Mouse (Mus musculus): ENCODE measurements around the gene Sema6d.
A peak's percentile ranks its signal among the peaks of the same experiment; 100 is the strongest.

Sema6d gene

DNA sequence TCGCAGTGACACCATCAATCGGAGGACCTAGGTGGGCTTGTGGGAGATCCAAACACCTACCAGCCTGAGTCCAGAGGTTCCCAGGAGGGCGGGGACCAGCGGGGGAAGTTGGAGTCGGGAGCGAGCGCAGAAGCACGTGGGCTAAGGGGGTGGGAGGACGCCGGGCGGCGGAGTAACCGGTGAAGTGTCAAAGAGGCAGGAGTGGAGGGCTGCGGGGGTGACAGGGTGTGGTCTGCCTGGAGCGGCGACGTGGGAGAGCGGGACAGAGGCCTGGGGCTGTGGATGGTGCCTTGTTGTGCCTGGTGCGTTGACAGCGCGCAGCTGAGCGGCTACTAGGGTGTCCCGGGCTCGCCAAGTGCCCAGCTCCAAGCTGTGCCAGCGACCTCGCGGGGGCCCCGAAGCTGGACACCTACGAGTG is at the start of gene Sema6d:
Sema6d (plus strand) TSS at position 157 of the 418 bp plus-strand sequence.
- DNase-seq, result peak; percentile 8 to 13

GRCm38 (mm10) chr2:124059910-124060309 is 29.9 kb upstream of the Sema6d start:
- DNase-seq, result no peak

- DNase-seq, result no peak
Measured at GRCm38 (mm10) chr2:124068380-124068779, 21.4 kb upstream of the Sema6d start.

GRCm38 (mm10) chr2:124070664-124071063 is 19.1 kb upstream of the Sema6d start:
- DNase-seq, result no peak

DNA sequence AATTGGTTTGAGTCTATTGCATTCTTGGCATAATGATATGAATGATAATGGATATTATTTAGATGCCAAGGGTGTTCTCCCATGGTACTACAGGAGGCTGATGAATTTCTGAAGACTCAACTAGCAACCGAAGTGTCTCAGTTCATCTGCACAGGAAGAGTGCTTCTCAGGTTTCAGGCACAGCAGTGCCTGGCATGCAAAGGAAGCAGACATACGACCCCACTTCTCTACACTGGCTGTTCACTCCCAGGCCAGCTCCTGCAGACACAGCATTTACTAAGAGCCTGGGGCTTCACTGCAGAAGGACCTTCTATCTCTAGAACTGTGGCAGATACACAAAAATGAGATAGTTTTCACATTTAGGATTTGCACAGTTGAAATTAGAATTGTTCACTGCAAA is 18.4 kb upstream of the Sema6d start:
- no peak for DNase-seq

GRCm38 (mm10) chr2:124090231-124091141 is 717 bp downstream of the Sema6d start:
- DNase-seq, result peak; percentile 3 to 9

DNA sequence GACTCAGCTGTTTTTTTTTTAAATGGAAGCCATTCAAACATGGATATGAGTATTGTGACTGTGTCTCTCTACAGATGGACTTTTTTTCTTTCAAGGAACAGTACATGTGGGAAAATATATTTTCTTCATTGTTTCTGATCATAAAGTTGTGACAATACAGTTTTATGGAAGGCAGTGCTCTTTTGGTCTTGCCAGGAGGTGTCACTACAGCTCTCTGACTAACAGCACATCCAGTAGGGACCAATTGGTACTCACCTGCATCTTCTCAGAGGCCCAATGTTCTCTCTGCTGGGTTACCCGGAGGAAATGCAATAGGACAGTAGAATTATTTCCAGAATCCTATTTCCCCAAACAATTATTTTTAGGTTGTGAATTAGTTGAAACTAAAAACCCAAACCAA is 9.9 kb downstream of the Sema6d start:
- DNase-seq, result no peak

DNA sequence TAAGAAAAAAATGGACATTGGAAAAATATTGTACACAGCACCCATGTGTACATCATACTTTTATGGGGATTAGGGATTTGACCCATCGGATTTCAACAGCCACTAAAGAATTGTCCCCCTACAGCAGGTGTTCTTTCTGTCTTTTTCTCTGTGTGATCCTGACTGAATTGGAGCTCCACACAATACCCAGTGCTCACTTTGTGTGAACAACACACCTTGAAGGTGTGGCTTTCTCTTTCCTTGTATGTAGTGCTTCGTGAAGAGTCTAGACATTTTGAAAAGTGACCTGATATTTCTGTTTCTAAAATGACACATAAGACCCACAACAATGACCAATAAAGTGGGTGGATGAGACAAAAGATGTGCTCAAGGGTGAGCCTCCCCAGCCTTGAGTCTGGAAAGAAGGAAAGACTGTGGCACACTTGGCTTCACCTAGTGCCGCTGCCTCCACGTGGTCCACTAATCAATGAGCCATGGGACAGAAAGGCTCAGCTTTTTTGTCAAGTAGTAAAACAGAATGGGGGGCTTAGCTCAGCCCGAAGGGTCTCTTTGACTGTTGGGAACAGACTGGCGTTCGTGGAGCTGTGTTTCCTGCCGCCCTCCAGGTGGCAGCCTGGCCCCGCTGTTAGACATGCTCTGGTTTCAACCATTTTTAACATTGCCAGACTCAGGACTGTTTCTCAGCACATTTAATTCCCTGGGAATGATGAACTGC is 10.9 kb downstream of the Sema6d start:
- peak; percentile 42 to 68 for DNase-seq

- DNase-seq, result no peak
Measured at GRCm38 (mm10) chr2:124101201-124101517, 11.4 kb downstream of the Sema6d start.

- no peak for DNase-seq
Measured at GRCm38 (mm10) chr2:124101580-124101979, 11.8 kb downstream of the Sema6d start.

- no peak for DNase-seq
Measured at GRCm38 (mm10) chr2:124103277-124103676, 13.5 kb downstream of the Sema6d start.

GRCm38 (mm10) chr2:124118469-124119243 is 28.9 kb downstream of the Sema6d start:
- DNase-seq, result no peak

GRCm38 (mm10) chr2:124120355-124120754 is 30.6 kb downstream of the Sema6d start:
- DNase-seq, result no peak

DNA sequence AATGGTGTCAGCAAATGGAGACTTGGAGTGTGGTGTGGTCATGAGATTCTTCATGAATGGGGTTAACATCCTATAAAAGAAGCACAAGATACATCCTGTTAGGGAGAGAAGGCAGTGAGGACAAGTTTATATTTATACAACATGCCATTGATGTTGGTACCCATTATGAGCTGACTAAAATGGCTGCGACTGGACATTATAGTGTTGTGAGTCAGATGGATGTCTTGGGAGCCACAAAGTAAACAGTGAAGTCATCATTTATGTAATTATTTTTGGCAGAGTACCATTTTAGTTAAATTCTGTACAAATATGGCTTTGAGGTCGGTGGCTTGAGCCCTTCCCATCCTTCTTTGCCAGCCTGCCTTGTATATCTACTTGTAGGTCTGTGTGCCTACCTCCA is 31.8 kb downstream of the Sema6d start:
- no peak for DNase-seq

- DNase-seq, result no peak
Measured at GRCm38 (mm10) chr2:124125504-124125903, 35.7 kb downstream of the Sema6d start.

GRCm38 (mm10) chr2:124126853-124127252 is 37.1 kb downstream of the Sema6d start:
- no peak for DNase-seq

DNA sequence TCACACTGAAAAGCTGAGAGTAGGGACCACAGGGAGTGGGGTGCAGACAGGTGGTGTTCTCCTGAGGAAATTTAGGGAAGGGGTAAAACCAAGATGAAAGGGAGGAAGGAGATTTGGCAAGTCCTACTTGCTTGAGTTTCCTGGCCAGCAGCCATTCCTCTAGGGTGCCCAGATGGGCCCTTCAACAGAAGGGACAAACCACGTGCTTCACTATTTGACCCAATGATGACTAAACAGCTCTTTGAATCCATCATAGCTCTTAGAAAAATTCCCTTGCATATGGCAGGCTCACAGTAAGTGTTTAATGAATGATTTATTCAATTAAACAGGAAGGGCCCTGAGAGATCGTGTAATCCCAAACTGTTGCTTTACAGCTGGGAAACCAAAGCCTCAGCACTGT is 41.1 kb downstream of the Sema6d start:
- peak in 1 of 2 experiments; percentile 6 for DNase-seq

- DNase-seq, result no peak
Measured at GRCm38 (mm10) chr2:124141510-124142044, 51.8 kb downstream of the Sema6d start.

- no peak for DNase-seq
Measured at GRCm38 (mm10) chr2:124145528-124145927, 55.8 kb downstream of the Sema6d start.

GRCm38 (mm10) chr2:124158158-124158557 is 68.4 kb downstream of the Sema6d start:
- no peak for DNase-seq

- DNase-seq, result no peak
Measured at GRCm38 (mm10) chr2:124162001-124162599, 72.3 kb downstream of the Sema6d start.

DNA sequence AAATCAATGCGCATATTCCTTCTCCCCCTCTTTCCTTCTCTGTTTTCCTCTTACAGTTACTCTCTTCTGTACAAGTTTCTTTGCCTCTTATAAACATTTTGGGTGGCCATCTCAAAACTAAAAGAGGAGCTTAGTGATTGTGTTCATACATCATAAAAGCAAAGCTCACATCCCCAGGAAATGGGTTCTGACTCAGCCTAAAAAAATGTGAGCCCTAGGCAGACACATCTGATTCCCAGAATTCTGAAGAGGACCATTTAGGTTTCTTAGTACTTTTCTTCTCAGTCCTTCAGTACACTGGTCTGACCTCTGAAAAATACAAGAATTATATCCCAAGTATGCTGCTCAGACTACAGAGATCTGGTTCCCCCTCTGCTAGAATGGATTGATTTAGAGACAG is 78.6 kb downstream of the Sema6d start:
- DNase-seq, result no peak

DNA sequence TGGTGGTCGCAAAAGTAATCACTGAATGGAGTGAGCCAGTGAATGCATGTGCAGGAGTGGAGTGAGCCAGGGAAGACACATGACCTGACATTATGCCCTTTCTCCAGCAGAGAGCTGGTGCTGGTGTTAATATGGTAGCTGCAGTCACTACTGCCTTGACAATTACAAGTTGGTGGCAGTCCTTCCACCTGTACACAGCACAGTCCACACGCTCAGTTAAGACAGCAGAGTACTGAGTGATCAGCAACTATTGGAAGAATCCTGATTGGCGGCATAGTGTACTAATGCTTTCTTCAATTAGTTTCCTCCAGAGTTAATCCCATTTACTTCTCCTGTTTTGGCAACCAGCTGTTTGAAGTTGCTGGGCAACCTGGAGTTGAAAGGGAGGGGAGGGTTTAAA is 81.9 kb downstream of the Sema6d start:
- no peak for DNase-seq

Data from cerebellum, adult 18-20 months (tissue).